Mouse (Mus musculus) left cerebral cortex, adult 6 months (tissue): ENCODE data around the gene Gm49325. TPM values are rescaled to one million over a fixed set of nuclear protein-coding genes. Genes with fewer than 3 reads are reported as not detected.

Experiments used
- long read RNA-seq, 2 experiments: library from polyadenylated mRNA; unstranded; transcript quantifications; one replicate each; pipeline ENCODE4 v2.0.0; 2019 to 2020
- polyA plus RNA-seq: library from polyadenylated mRNA; unstranded; fragments of <200 nt; fragmentation: Nextera tagmentation; gene quantifications from 2 replicates; pipeline ENCODE4 v1.2.3, GENCODE M21; 2021

Gene Gm49325
- 1.9 and 10.3 TPM in 2 replicates for polyA plus RNA-seq
- long read RNA-seq, experiment 1, partial matches to known transcripts = 12 of 14 reads
- long read RNA-seq, experiment 1, other reads (novel, unspliced or antisense) = 2 of 14 reads
- long read RNA-seq, experiment 2, partial matches to known transcripts = 1 of 2 reads
- long read RNA-seq, experiment 2, other reads (novel, unspliced or antisense) = 1 of 2 reads

GRCm38 (mm10) chr10:77605908-77606826 lies at the start of gene Gm49325, which contains the start of gene Sumo3:
Gene Gm49325 (plus strand): TSS chr10:77606197.
Gene Sumo3 (plus strand): TSS chr10:77606097.

GRCm38 (mm10) chr10:77581408-77582284 lies 24.4 kb upstream of the Gm49325 start, which contains the start of gene Pttg1ip:
Gene Pttg1ip (plus strand): TSS chr10:77581720.

DNA sequence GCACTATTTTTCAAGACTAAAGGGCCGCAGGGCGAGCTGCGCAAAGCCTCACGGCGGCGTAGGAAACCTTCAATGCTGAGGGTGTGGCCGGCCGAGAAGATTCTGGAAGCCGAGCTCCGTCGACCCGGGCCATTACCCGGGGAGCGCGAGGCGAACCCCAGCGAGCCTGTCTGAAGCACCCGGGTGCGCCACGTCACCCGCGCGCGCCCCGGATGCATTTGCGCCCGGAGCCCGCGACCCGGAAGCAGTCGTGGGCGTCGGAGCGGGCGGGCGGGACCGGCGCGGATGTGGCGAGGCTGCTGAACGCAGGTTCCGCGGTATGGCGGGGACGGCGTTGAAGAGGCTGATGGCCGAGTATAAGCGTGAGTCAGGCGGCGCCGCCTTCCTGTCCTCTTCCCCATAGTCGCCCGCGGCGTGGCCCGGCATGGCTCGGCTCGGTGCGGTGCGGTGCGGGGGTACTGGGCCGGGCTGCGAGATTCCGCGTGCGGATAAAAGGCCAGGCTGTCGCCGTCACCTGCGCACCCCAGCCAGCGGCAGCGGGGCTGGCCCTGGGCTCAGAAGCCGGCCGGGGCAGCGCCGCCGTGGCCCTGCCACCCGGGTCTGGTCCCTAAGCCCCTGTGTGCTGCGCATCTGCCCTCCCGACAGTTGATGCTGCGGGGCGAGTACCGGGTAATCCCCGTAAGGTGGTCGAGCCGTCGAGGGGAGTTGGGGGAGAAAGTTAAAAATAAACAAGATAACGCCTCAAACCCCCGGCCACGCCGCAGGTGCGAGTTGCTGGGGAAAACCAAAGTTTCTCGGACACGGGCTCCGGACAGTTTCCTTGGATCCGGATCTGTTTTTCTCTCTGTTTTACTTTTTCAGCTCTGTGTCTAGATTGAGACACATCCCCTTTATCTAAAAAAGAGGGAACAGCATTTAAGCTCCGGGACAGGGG lies 16.3 kb downstream of the Gm49325 start, which contains the start of gene Ube2g2:
Ube2g2 (plus strand) TSS at position 221 of the 934 bp plus-strand sequence.

DNA sequence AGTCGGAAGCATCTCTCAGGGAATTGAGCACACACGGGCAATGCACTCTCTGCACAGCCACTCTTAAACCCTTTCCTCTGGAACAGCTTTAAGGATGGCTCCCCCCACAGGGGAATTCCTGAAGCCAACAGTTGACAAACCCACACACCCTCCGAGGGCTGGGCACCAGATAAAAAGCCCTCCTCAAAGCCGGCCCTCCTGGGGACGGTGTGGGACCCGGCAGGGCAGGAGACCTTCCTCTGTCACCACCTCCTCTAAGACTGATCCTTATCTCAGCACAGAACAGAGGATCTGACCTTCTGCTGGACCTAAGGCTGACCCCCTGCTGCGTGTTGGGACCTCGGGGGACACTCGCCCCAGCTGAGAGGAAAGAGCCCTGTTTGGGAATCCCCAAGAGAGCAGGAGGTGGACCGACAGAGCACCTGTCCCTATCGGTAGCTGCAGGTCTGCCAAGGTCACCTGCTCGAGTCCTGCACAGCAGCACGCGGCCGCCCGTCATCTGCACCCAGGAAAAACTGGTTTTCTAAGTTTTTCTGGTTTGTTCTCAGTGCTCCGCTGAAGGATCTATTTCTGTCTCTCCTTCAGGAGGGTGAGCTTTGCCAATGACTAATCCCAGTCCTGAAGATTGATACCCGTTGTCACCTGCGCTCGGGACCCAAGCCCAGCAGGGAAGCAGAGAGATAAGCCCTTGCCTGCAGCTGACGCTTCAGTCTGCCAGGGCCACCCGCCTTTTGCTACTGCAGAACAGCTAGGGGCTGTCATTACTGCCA lies 80.1 kb downstream of the Gm49325 start, which contains the start of gene Tspear:
Tspear (plus strand) TSS at position 675 of the 770 bp plus-strand sequence.

GRCm38 (mm10) chr10:77690356-77690807 lies 84.4 kb downstream of the Gm49325 start, which contains the start of gene Gm19402:
Gene Gm19402 (minus strand): TSS chr10:77690757.

Other genes starting within 250 kb of the Gm49325 start
- 16.2 and 32.7 TPM in 2 replicates for gene Adarb1, start 187.9 kb upstream of the Gm49325 start, polyA plus RNA-seq
- gene Fam207a, start 90.4 kb upstream of the Gm49325 start, polyA plus RNA-seq = 25.3 and 29.2 TPM in 2 replicates
- 4.6 and 4.9 TPM in 2 replicates for gene Itgb2, start 75.9 kb upstream of the Gm49325 start, polyA plus RNA-seq
- 56.3 and 68.9 TPM in 2 replicates for gene Pttg1ip, start 24.5 kb upstream of the Gm49325 start, polyA plus RNA-seq
- 157 and 188 TPM in 2 replicates for gene Sumo3, start 100 bp upstream of the Gm49325 start, polyA plus RNA-seq
- gene Ube2g2, start 16.1 kb downstream of the Gm49325 start, polyA plus RNA-seq = 50.9 and 59.2 TPM in 2 replicates
- gene Tspear, start 80.4 kb downstream of the Gm49325 start, polyA plus RNA-seq = 0.20 TPM in 2 replicates
- gene Gm19402, start 84.6 kb downstream of the Gm49325 start, polyA plus RNA-seq = not detected in 2 replicates
- gene Gm9508, start 91.0 kb downstream of the Gm49325 start, polyA plus RNA-seq = not detected in 2 replicates
- not detected in 2 replicates for gene Gm10272, start 100.4 kb downstream of the Gm49325 start, polyA plus RNA-seq
- not detected in 2 replicates for gene Gm10024, start 105.3 kb downstream of the Gm49325 start, polyA plus RNA-seq
- gene Gm10142, start 109.6 kb downstream of the Gm49325 start, polyA plus RNA-seq = not detected in 2 replicates
- gene Krtap12-1, start 114.4 kb downstream of the Gm49325 start, polyA plus RNA-seq = not detected in 2 replicates
- not detected in 2 replicates for gene Gm10100, start 120.3 kb downstream of the Gm49325 start, polyA plus RNA-seq
- gene Gm18596, start 136.4 kb downstream of the Gm49325 start, polyA plus RNA-seq = not detected in 2 replicates
- gene Gm9736, start 145.2 kb downstream of the Gm49325 start, polyA plus RNA-seq = not detected in 2 replicates
- not detected in 2 replicates for gene Gm3233, start 153.5 kb downstream of the Gm49325 start, polyA plus RNA-seq
- gene Gm3238, start 165.1 kb downstream of the Gm49325 start, polyA plus RNA-seq = not detected in 2 replicates
- gene Gm7138, start 170.7 kb downstream of the Gm49325 start, polyA plus RNA-seq = not detected in 2 replicates
- not detected in 2 replicates for gene Gm3250, start 176.3 kb downstream of the Gm49325 start, polyA plus RNA-seq
- not detected in 2 replicates for gene Gm7137, start 182.0 kb downstream of the Gm49325 start, polyA plus RNA-seq
- gene Gm9639, start 188.9 kb downstream of the Gm49325 start, polyA plus RNA-seq = not detected in 2 replicates
- not detected in 2 replicates for gene Gm19668, start 192.9 kb downstream of the Gm49325 start, polyA plus RNA-seq
- not detected in 2 replicates for gene Gm9507, start 205.6 kb downstream of the Gm49325 start, polyA plus RNA-seq
- gene Gm2696, start 208.5 kb downstream of the Gm49325 start, polyA plus RNA-seq = not detected in 2 replicates
- gene Krtap10-4, start 220.9 kb downstream of the Gm49325 start, polyA plus RNA-seq = not detected in 2 replicates
- gene Krtap10-10, start 229.8 kb downstream of the Gm49325 start, polyA plus RNA-seq = not detected in 2 replicates
- gene Gm36176, start 240.6 kb downstream of the Gm49325 start, polyA plus RNA-seq = not detected in 2 replicates
- not detected in 2 replicates for gene Gm10318, start 246.7 kb downstream of the Gm49325 start, polyA plus RNA-seq